Mouse (Mus musculus) frontal cortex, postnatal 14 days (tissue): Measurements from ENCODE around the gene Ppp1r9b.

ENCODE experiments used
- DNase-seq, 2 experiments: peaks; one replicate each; pipeline ENCODE4 v3.0.0; 2022; ENCODE audit warnings: low spot score in 2 of 2

Ppp1r9b gene

GRCm38 (mm10) chr11:95022237-95022992 is 31.6 kb downstream of the Ppp1r9b start:
- no peak for DNase-seq

- DNase-seq = no peak
Observed at GRCm38 (mm10) chr11:95023481-95023880, 32.6 kb downstream of the Ppp1r9b start.

GRCm38 (mm10) chr11:95024439-95025184 is 33.8 kb downstream of the Ppp1r9b start:
- no peak for DNase-seq

- DNase-seq = no peak
Observed at GRCm38 (mm10) chr11:95025227-95026012, 34.6 kb downstream of the Ppp1r9b start.

- no peak for DNase-seq
Observed at GRCm38 (mm10) chr11:95026090-95026542, 35.3 kb downstream of the Ppp1r9b start.

- no peak for DNase-seq
Observed at GRCm38 (mm10) chr11:95026849-95027248, 36.0 kb downstream of the Ppp1r9b start.

- DNase-seq = no peak
Observed at GRCm38 (mm10) chr11:95027850-95028470, 37.1 kb downstream of the Ppp1r9b start.

- DNase-seq = no peak
Observed at GRCm38 (mm10) chr11:95032945-95033344, 42.1 kb downstream of the Ppp1r9b start.

- DNase-seq = no peak
Observed at GRCm38 (mm10) chr11:95033617-95034016, 42.8 kb downstream of the Ppp1r9b start.

GRCm38 (mm10) chr11:95034902-95035301 is 44.1 kb downstream of the Ppp1r9b start:
- DNase-seq = no peak

GRCm38 (mm10) chr11:95036521-95036920 is 45.7 kb downstream of the Ppp1r9b start:
- no peak for DNase-seq

GRCm38 (mm10) chr11:95037306-95037705 is 46.5 kb downstream of the Ppp1r9b start:
- DNase-seq = no peak

GRCm38 (mm10) chr11:95038156-95038817 is 47.5 kb downstream of the Ppp1r9b start:
- DNase-seq = no peak

- DNase-seq = no peak
Observed at GRCm38 (mm10) chr11:95038818-95039655, 48.2 kb downstream of the Ppp1r9b start.

- no peak for DNase-seq
Observed at GRCm38 (mm10) chr11:95039766-95040165, 48.9 kb downstream of the Ppp1r9b start.

- no peak for DNase-seq
Observed at GRCm38 (mm10) chr11:95040491-95041138, 49.8 kb downstream of the Ppp1r9b start.

- DNase-seq = peak; percentile 97
Observed at GRCm38 (mm10) chr11:95041139-95041609, 50.3 kb downstream of the Ppp1r9b start, which contains the start of gene Pdk2. Gene Pdk2, minus strand, starts transcription at chr11:95041354.

- DNase-seq = peak; percentile 60 to 78
Observed at GRCm38 (mm10) chr11:95042096-95042495, 51.3 kb downstream of the Ppp1r9b start.

- no peak for DNase-seq
Observed at GRCm38 (mm10) chr11:95043060-95043459, 52.2 kb downstream of the Ppp1r9b start.
